Mouse (Mus musculus): Measurements from ENCODE around the gene Themis3.
"Not testable (repeated sequence)": the region's sequence is repeated elsewhere in the genome, so short reads cannot be mapped to it uniquely, and the experiment has no call there.

Gene Themis3

DNA sequence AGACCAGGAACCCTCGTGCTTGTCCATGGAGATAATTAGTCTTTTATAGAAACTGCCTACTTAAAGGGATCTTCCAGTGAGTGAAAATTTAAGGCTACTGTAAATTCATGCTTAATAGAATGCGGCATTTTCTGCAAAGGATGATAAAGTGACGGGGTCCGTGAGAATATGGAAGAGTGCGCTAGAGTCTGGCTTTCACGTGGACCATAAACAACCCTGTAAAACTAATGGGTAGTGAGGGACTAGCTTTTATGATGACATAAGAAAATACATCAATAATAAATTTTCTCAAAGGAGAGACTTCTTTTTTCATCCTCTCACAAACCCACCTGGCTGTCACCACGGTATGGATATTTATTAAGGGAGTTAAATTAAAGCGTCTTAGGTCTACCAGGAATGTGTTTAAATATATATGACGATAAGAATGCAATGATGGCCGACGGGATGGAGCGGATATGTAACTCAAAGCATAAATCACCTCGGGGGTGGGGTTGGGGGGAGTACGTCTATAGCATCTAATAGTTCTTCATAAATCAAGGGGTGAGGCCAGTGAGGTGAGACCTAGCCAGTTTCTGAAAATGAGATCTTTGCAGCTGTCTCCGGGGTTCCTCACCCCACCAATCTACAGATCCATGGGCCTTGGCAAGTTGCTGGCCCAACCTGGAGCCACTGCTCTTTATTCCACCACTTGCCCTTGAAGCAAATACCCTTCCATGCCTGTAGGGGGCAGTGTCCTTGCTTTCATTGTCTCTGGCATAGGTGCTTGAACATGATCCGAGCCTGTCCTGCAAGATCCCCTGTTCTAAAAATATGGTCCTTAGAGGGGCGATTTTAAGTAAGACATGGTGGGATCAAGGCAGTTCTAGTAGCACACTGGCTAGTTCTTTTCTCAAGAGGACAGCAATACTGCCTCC is 35.8 kb downstream of the Themis3 start:
- DNase-seq (ENCODE audit: low spot score in 2 of 2) = peak in 1 of 2 experiments; percentile 19

DNA sequence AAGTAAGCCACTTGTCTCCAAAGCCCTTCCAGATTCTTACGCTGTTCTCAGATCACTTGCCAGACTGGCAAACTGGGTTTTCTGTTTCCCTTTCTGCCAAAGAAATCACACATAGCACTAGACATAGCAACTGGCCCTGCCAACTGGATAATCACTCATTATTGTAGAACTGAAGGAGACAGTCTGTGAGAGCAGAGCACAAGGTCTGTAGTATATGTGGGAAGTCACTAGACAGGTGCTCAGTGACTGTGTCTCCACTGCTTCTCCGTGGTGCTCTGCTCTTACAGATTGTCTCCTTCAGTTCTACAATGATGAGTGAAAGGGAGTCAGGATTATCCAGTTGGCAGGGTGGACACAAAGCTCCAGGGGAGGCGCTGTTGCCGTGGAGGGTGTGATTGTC is 41.7 kb downstream of the Themis3 start:
- DNase-seq (ENCODE audit: low spot score in 2 of 2) = no peak

- DNase-seq (ENCODE audit: low spot score in 2 of 2) = no peak
Observed at GRCm38 (mm10) chr17:66550486-66550885, 43.9 kb downstream of the Themis3 start.

- DNase-seq (ENCODE audit: low spot score in 2 of 2) = no peak
Observed at GRCm38 (mm10) chr17:66532285-66532684, 62.1 kb downstream of the Themis3 start.

GRCm38 (mm10) chr17:66523396-66523795 is 71.0 kb downstream of the Themis3 start:
- no peak for DNase-seq (ENCODE audit: low spot score in 2 of 2)

- DNase-seq (ENCODE audit: low spot score in 2 of 2) = not testable (repeated sequence)
Observed at GRCm38 (mm10) chr17:66522631-66523030, 71.8 kb downstream of the Themis3 start.

GRCm38 (mm10) chr17:66519554-66520553 is 74.6 kb downstream of the Themis3 start, which contains the start of gene Rab12:
Rab12 (minus strand) TSS chr17:66519729.
- peak; percentile 85 to 90 for DNase-seq (ENCODE audit: low spot score in 2 of 2)

- peak; percentile 45 to 49 for DNase-seq (ENCODE audit: low spot score in 2 of 2)
Observed at GRCm38 (mm10) chr17:66518877-66519553, 75.4 kb downstream of the Themis3 start.

DNA sequence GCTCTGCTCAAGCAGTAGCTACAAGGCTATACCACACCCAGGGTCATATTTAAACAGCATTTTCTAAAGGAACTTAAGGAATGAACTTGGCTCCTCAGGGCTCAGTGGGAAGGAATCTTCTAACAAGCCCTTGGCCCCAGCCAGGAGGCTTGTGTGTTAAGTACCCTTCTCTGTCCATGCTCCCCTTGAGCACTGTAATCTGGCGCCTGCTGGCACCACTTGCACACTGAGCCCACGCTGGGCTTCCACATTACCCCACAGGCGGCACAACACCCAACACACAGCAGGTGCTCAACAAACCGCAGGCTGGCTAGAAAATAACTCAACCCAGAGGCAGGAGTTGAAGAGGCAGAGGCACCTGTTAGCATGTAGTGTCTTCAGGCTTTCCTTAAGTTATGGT is 77.5 kb downstream of the Themis3 start:
- no peak for DNase-seq (ENCODE audit: low spot score in 2 of 2)

- DNase-seq (ENCODE audit: low spot score in 2 of 2) = no peak
Observed at GRCm38 (mm10) chr17:66514288-66514995, 80.0 kb downstream of the Themis3 start.

DNA sequence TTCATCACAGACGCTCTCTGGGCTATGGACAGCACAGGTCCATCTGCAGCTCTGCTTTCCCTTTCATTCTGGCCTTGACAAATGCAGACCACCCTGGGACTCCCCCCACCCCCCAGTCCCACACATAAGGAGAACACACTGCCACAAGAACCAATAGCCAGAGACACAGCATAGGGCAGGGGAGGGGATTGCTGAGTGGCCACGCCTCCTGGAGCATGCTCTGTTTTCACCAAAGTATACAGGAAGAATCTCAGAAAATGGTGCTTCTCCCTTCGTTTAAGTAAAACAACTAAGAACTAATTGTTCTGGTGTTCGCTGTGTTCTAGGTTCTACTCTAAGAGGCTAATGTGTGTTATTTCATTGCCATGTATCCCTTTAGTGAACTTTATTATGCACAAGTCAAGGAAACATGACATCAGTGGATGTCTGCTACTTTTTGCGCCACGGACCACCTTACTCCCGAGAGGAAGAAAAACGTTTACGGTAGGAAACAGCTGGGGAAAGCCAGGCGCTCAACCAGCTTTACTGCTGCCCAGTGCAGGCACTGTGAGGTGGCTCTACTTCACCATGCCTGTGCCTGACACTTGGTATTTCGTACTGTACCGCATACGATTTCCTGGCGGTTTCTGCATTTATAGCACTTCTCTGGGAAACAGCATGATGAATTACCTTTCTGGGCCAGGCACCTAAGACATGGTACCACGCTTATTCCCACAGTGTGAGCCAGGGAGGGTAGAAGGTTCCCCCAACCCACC is 82.0 kb downstream of the Themis3 start:
- peak in 1 of 2 experiments; percentile 36 for DNase-seq (ENCODE audit: low spot score in 2 of 2)

DNA sequence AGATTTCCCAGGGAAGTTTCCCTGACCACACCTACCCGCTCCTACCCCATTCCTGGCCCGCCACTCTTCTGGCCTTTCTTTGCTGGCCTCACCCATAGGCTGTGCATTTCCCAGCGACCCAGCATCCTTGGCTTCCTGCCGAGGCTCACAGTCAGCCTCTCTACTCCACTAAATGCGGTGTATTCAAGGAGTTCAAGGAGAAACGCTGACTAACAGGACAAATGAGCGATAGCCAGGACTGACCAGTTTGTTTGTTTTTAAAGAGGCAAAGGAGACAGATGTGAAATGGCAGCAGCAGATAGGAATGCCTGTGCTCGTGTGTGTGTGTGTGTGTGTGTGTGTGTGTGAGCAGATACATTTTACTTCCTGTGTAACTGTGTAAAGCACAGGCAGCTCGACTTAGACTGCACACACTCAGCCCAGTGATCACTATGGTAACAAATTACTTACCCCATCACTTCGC is 84.2 kb downstream of the Themis3 start:
- no peak for DNase-seq (ENCODE audit: low spot score in 2 of 2)

- DNase-seq (ENCODE audit: low spot score in 2 of 2) = no peak
Observed at GRCm38 (mm10) chr17:66507049-66507954, 87.1 kb downstream of the Themis3 start.

DNA sequence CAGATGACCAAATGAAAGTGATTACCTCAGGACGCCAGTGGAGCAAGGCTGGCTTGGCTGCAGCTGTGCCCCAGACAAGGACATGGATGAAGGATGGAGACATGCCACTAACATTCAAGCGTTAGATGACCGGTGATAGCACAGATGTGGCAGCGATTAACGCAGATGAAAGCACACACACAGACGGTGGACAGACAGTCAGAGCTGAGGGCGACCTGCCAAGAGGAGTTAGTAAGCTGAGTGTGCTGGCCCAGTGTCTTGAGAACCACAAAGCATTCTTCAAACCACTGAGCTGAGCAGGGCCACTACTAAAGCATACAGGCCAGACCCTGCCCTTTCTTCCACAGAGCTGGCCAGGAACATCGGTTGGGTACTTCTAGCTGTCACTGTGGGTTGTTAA is 89.5 kb downstream of the Themis3 start:
- no peak for DNase-seq (ENCODE audit: low spot score in 2 of 2)

Data from spleen, postnatal 10 days (tissue).